Mouse (Mus musculus) stomach, embryonic 14.5 days (tissue): ENCODE data around the gene Mrpl9. TPM values are rescaled to one million over a fixed set of nuclear protein-coding genes. Genes with fewer than 3 reads are reported as not detected.

Source experiments
- ATAC-seq: fragments of 200-750 bp; cut with Nextera tagmentation; 2 replicates; pipeline ENCODE4 v1.8.0; 2017; ENCODE audit warnings: low read depth, moderate TSS enrichment; ENCODE audit not compliant: insufficient number of reproducible peaks, insufficient read depth, low FRiP score
- H3K27ac ChIP-seq: fragments of 300-500 bp; sonication (generic); 2 replicates; pipeline ENCODE4 v1.5.1; 2014; ENCODE audit warnings: mild to moderate bottlenecking, low read length, moderate library complexity, mixed read lengths
- H3K27me3 ChIP-seq: fragments of 300-500 bp; sonication (generic); 2 replicates; pipeline ENCODE4 v1.6.1; 2014; ENCODE audit warnings: low read length, control low read depth, mixed read lengths; ENCODE audit not compliant: control insufficient read depth, insufficient read depth
- H3K36me3 ChIP-seq: fragments of 300-500 bp; sonication (generic); 2 replicates; pipeline ENCODE4 v1.6.1; 2014; ENCODE audit warnings: mild to moderate bottlenecking, control low read depth, low read length, moderate library complexity, mixed read lengths; ENCODE audit not compliant: control insufficient read depth, insufficient read depth
- H3K4me1 ChIP-seq: fragments of 300-500 bp; sonication (generic); 2 replicates; pipeline ENCODE4 v1.6.1; 2014; ENCODE audit warnings: low read length, control low read depth, mixed read lengths; ENCODE audit not compliant: control insufficient read depth, insufficient read depth
- H3K4me2 ChIP-seq: fragments of 300-500 bp; sonication (generic); replicated peaks from 2 replicates; pipeline ENCODE4 v1.6.1; 2014; ENCODE audit warnings: low read depth, low read length, control low read depth
- H3K4me3 ChIP-seq: fragments of 300-500 bp; sonication (generic); 2 replicates; pipeline ENCODE4 v1.5.1; 2014; ENCODE audit warnings: low read depth, low read length, control low read depth
- H3K9ac ChIP-seq: fragments of 300-500 bp; sonication (generic); replicated peaks from 2 replicates; pipeline ENCODE4 v1.6.1; 2014; ENCODE audit warnings: low read depth, mild to moderate bottlenecking, control low read depth, low read length, moderate library complexity, mixed read lengths
- H3K9me3 ChIP-seq: fragments of 300-500 bp; sonication (generic); 2 replicates; pipeline ENCODE4 v1.6.1; 2016; ENCODE audit warnings: low read depth, low read length, control low read depth; ENCODE audit not compliant: control insufficient read depth
- WGBS: fragments of 180-500 bp; shearing (Covaris S2); extraction: QIAGEN DNeasy Blood & Tissue Kit; methylation state at CpG from one replicate; pipeline ENCODE4 v1.1.7; 2014; 5-methylcytosine and 5-hydroxymethylcytosine counted together
- polyA plus RNA-seq: library from polyadenylated mRNA; unstranded; fragments of >200 nt; fragmentation: Nextera tagmentation; extraction: Ambion mirVana; gene quantifications from 2 replicates; pipeline ENCODE4 v1.2.1, GENCODE M21; 2014

The Mrpl9 gene
- polyA plus RNA-seq, 1 experiment from 2014 or later = 67.5 TPM

DNA sequence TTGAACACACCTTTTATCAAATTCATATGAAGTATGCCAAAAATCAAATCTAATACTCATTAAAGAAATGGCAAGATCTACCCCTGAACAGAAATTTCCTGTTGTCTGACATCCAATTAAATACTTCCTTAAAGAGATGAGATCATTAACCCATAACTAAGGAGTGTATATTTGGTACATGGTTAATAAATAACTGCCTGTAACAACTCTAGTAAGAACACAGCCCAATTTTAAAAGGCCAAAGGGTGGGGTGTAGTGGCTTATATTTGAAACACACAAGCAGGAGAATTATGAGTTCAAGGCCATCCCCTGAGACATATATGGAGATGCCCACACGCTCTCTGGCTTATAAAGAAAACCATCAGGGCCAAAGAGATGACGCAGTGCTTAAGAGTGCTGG, 6.3 kb downstream of the Mrpl9 start:
- ATAC-seq = no peak
- no peak overlapping the region for H3K9ac ChIP-seq
- no peak overlapping the region for H3K4me2 ChIP-seq
- 93% methylated on average over 2 of the region's 2 CpGs for WGBS
- no peaks in the 10 kb centered on the region for H3K9me3 ChIP-seq
- peaks cover 33% of the 10 kb centered on the region for H3K36me3 ChIP-seq
- 0 out of 2 replicates have a peak, but pooled peaks cover 1% of the 10 kb centered on the region for H3K4me1 ChIP-seq
- H3K27ac ChIP-seq = no peak overlapping the region
- H3K27me3 ChIP-seq = no peaks in the 10 kb centered on the region
- H3K4me3 ChIP-seq = no peak overlapping the region

GRCm38 (mm10) chr3:94456529-94457000, 13.4 kb downstream of the Mrpl9 start:
- Histone ChIP-seq H3K4me1 (no peaks in the 10 kb centered on the region), H3K27me3 (no peaks in the 10 kb centered on the region), H3K9me3 (no peaks in the 10 kb centered on the region), H3K36me3 (no peaks in the 10 kb centered on the region), H3K9ac (no peak overlapping the region), H3K4me3 (no peak overlapping the region), H3K27ac (no peak overlapping the region), H3K4me2 (peak overlapping the region; percentile 4; the same call in 1 of the 2 replicates)
- peak; percentile 79 for ATAC-seq
- 2% methylated on average over 12 of the region's 12 CpGs for WGBS

GRCm38 (mm10) chr3:94457055-94457454, 13.9 kb downstream of the Mrpl9 start:
- H3K36me3 ChIP-seq = no peaks in the 10 kb centered on the region
- no peaks in the 10 kb centered on the region for H3K4me1 ChIP-seq
- no peak overlapping the region for H3K9ac ChIP-seq
- H3K27me3 ChIP-seq = no peaks in the 10 kb centered on the region
- WGBS = 70% methylated on average over 3 of the region's 3 CpGs
- no peak overlapping the region for H3K4me2 ChIP-seq
- no peak for ATAC-seq
- H3K9me3 ChIP-seq = no peaks in the 10 kb centered on the region
- H3K27ac ChIP-seq = no peak overlapping the region
- H3K4me3 ChIP-seq = no peak overlapping the region

- Histone ChIP-seq H3K4me3 (no peak overlapping the region), H3K9me3 (no peaks in the 10 kb centered on the region), H3K36me3 (no peaks in the 10 kb centered on the region), H3K27ac (no peak overlapping the region), H3K4me2 (no peak overlapping the region), H3K27me3 (no peaks in the 10 kb centered on the region), H3K4me1 (no peaks in the 10 kb centered on the region), H3K9ac (no peak overlapping the region)
- 94% methylated on average over 2 of the region's 2 CpGs for WGBS
- ATAC-seq = no peak
Measured at GRCm38 (mm10) chr3:94459834-94460233, 16.7 kb downstream of the Mrpl9 start.

- H3K4me2 ChIP-seq = no peak overlapping the region
- no peak overlapping the region for H3K4me3 ChIP-seq
- WGBS = 52% methylated on average over 11 of the region's 11 CpGs
- no peak overlapping the region for H3K27ac ChIP-seq
- no peaks in the 10 kb centered on the region for H3K36me3 ChIP-seq
- H3K9ac ChIP-seq = no peak overlapping the region
- H3K27me3 ChIP-seq = no peaks in the 10 kb centered on the region
- ATAC-seq = no peak
- no peaks in the 10 kb centered on the region for H3K4me1 ChIP-seq
- no peaks in the 10 kb centered on the region for H3K9me3 ChIP-seq
Measured at GRCm38 (mm10) chr3:94463926-94464578, 20.9 kb downstream of the Mrpl9 start.

GRCm38 (mm10) chr3:94465632-94466430, 22.7 kb downstream of the Mrpl9 start:
- no peaks in the 10 kb centered on the region for H3K4me1 ChIP-seq
- H3K4me3 ChIP-seq = no peak overlapping the region
- no peak overlapping the region for H3K9ac ChIP-seq
- H3K4me2 ChIP-seq = no peak overlapping the region
- no peaks in the 10 kb centered on the region for H3K27me3 ChIP-seq
- no peak for ATAC-seq
- no peaks in the 10 kb centered on the region for H3K9me3 ChIP-seq
- no peaks in the 10 kb centered on the region for H3K36me3 ChIP-seq
- WGBS = 72% methylated on average over 13 of the region's 13 CpGs
- H3K27ac ChIP-seq = no peak overlapping the region

- H3K4me2 ChIP-seq = no peak overlapping the region
- no peak for ATAC-seq
- peak overlapping the region; percentile 21; the same call in 1 of the 2 replicates for H3K27ac ChIP-seq
- no peak overlapping the region for H3K9ac ChIP-seq
- no peak overlapping the region for H3K4me3 ChIP-seq
- no peaks in the 10 kb centered on the region for H3K9me3 ChIP-seq
- H3K36me3 ChIP-seq = no peaks in the 10 kb centered on the region
- 51% methylated on average over 3 of the region's 3 CpGs for WGBS
- H3K27me3 ChIP-seq = no peaks in the 10 kb centered on the region
- H3K4me1 ChIP-seq = 0 out of 2 replicates have a peak, but pooled peaks cover 3% of the 10 kb centered on the region
Measured at GRCm38 (mm10) chr3:94468931-94469330, 25.8 kb downstream of the Mrpl9 start.

DNA sequence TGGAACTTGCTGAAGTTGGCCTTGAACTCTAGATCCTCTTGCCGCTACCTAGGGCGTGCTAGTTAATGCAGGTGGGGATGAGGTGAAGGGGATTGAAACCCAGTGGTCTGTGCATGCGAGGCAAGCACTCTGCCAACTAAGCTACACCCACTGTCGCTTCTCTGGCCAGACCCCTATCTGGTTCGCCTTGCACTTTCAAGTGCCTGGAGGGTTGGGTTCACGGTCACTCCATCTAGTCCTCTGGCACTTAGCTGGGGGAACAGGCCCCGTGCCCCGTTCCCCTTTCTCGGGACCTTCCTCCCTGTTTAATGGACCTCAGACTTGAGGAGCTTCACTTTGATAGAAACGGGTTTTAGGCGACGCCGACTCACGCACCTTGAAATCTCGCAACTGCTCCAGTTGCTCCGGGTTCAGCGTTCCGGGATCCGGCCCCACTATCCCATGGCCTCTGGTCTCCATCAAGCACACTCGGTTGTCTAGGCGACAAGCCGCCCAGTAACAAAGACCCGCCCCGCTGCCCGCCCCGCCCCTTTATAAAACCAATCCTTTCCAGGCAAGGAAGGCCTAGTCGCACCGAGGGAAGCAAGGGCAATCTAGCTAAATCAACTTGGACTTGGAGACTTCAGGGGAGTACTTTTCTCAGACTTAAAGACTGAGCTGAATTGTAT, 29.5 kb downstream of the Mrpl9 start:
- H3K4me2 ChIP-seq = peak overlapping the region; percentile 38
- 10% methylated on average over 28 of the region's 28 CpGs for WGBS
- peak overlapping the region; percentile 6; the same call in 1 of the 2 replicates for H3K4me3 ChIP-seq
- H3K9me3 ChIP-seq = no peaks in the 10 kb centered on the region
- 0 out of 2 replicates have a peak overlapping the region, but pooled peaks have one; percentile 33 for H3K27ac ChIP-seq
- peak; percentile 72; the same call in 1 of the 2 replicates for ATAC-seq
- no peaks in the 10 kb centered on the region for H3K27me3 ChIP-seq
- no peak overlapping the region for H3K9ac ChIP-seq
- H3K36me3 ChIP-seq = no peaks in the 10 kb centered on the region
- H3K4me1 ChIP-seq = 0 out of 2 replicates have a peak, but pooled peaks cover 3% of the 10 kb centered on the region
